Mouse (Mus musculus) brain, embryonic 14.5 days (tissue): ENCODE measurements around the gene Fyco1. TPM values are rescaled to one million over a fixed set of nuclear protein-coding genes. Genes with fewer than 3 reads are reported as not detected.
"Not testable (repeated sequence)": the region's sequence is repeated elsewhere in the genome, so short reads cannot be mapped to it uniquely, and the experiment has no call there.

ENCODE experiments used
- DNase-seq: peaks from one replicate; pipeline ENCODE4 v3.0.0-alpha.2; 2011; ENCODE audit warnings: low read depth
- CTCF ChIP-seq: fragments of 200-500 bp; IDR thresholded peaks from 2 replicates; pipeline ENCODE4 v1.5.1; 2012; ENCODE audit warnings: inconsistent platforms, mild to moderate bottlenecking, moderate library complexity, borderline replicate concordance; ENCODE audit not compliant: insufficient read depth, insufficient read length; ENCODE audit errors: extremely low read depth
- POLR2A ChIP-seq: fragments of 200-500 bp; IDR thresholded peaks from 2 replicates; pipeline ENCODE4 v1.6.1; 2012; ENCODE audit warnings: mild to moderate bottlenecking, inconsistent platforms, borderline replicate concordance; ENCODE audit not compliant: poor library complexity, insufficient read depth, insufficient read length, severe bottlenecking; ENCODE audit errors: extremely low read depth
- polyA plus RNA-seq: library from polyadenylated mRNA; depleted of rRNA; stranded (reverse); fragments of >200 nt; gene quantifications from 2 replicates; pipeline ENCODE4 v1.2.3, GENCODE M21; 2012; rRNA removed

The Fyco1 gene
- polyA plus RNA-seq, 1 experiment = 8.1 TPM

- TF ChIP-seq POLR2A (no peak), CTCF (no peak)
- DNase-seq = no peak
Observed at GRCm38 (mm10) chr9:123768443-123768842, 83.3 kb downstream of the Fyco1 start.

- no peak for DNase-seq
- no peak for TF ChIP-seq POLR2A
- TF ChIP-seq CTCF = no peak
Observed at GRCm38 (mm10) chr9:123766996-123767395, 84.7 kb downstream of the Fyco1 start.

- TF ChIP-seq POLR2A (no peak), CTCF (no peak)
Observed at GRCm38 (mm10) chr9:123763771-123764170, 87.9 kb downstream of the Fyco1 start.

GRCm38 (mm10) chr9:123762886-123763285 lies 88.8 kb downstream of the Fyco1 start:
- TF ChIP-seq POLR2A (no peak), CTCF (no peak)
- DNase-seq = no peak

More at GRCm38 (mm10) chr9:123763771-123764170, 87.9 kb downstream of the Fyco1 start:
- DNase-seq = no peak

GRCm38 (mm10) chr9:123760806-123761205 lies 90.9 kb downstream of the Fyco1 start:
- DNase-seq = no peak
- TF ChIP-seq POLR2A (no peak), CTCF (no peak)

- TF ChIP-seq POLR2A (no peak), CTCF (no peak)
- DNase-seq = no peak
Observed at GRCm38 (mm10) chr9:123758645-123759044, 93.1 kb downstream of the Fyco1 start.

GRCm38 (mm10) chr9:123758156-123758555 lies 93.5 kb downstream of the Fyco1 start:
- DNase-seq = no peak
- no peak for TF ChIP-seq POLR2A
- TF ChIP-seq CTCF = no peak

GRCm38 (mm10) chr9:123757326-123757725 lies 94.4 kb downstream of the Fyco1 start:
- TF ChIP-seq CTCF (no peak), POLR2A (no peak)
- DNase-seq = no peak

- TF ChIP-seq POLR2A (no peak), CTCF (no peak)
- no peak for DNase-seq
Observed at GRCm38 (mm10) chr9:123756752-123757151, 94.9 kb downstream of the Fyco1 start.

- DNase-seq = no peak
- TF ChIP-seq POLR2A (no peak), CTCF (no peak)
Observed at GRCm38 (mm10) chr9:123754333-123754732, 97.4 kb downstream of the Fyco1 start.

- not testable (repeated sequence) for DNase-seq
Observed at GRCm38 (mm10) chr9:123749687-123750086, 102.0 kb downstream of the Fyco1 start.

GRCm38 (mm10) chr9:123740799-123741198 lies 110.9 kb downstream of the Fyco1 start:
- DNase-seq = no peak
- TF ChIP-seq POLR2A (no peak), CTCF (no peak)

Other genes with a start within 250 kb of the Fyco1 start
- 0.19 and 0.33 TPM in 2 replicates for gene Slc6a20b, start 219.3 kb downstream of the Fyco1 start, polyA plus RNA-seq
- 0.15 and 0.25 TPM in 2 replicates for gene Ccr9, start 173.5 kb downstream of the Fyco1 start, polyA plus RNA-seq
- gene Slc6a20a, start 173.0 kb downstream of the Fyco1 start, polyA plus RNA-seq = 6.1 and 8.7 TPM in 2 replicates
- gene Lztfl1, start 134.2 kb downstream of the Fyco1 start, polyA plus RNA-seq = 19.1 and 19.5 TPM in 2 replicates
- gene Cxcr6, start 45.4 kb downstream of the Fyco1 start, polyA plus RNA-seq = 0.04 TPM in 1 of 2 replicates, not detected in the other
- gene Xcr1, start 10.1 kb upstream of the Fyco1 start, polyA plus RNA-seq = not detected in 2 replicates
- 0.77 and 1.0 TPM in 2 replicates for gene Ccr1, start 116.8 kb upstream of the Fyco1 start, polyA plus RNA-seq
- gene Ccr1l1, start 126.5 kb upstream of the Fyco1 start, polyA plus RNA-seq = 0.09 TPM in 1 of 2 replicates, not detected in the other
- 0.01 and 0.04 TPM in 2 replicates for gene Ccr3, start 170.1 kb upstream of the Fyco1 start, polyA plus RNA-seq